Mouse (Mus musculus) ovary, postnatal 36 days (tissue): ENCODE measurements around the gene Wdr49.
"Not testable (repeated sequence)": the region's sequence is repeated elsewhere in the genome, so short reads cannot be mapped to it uniquely, and the experiment has no call there.

Experiments used
- DNase-seq: peaks from one replicate; pipeline ENCODE4 v3.0.0; 2022; ENCODE audit warnings: low spot score, mixed read lengths

Gene Wdr49

GRCm38 (mm10) chr3:75301072-75301471 lies 180.9 kb downstream of the Wdr49 start:
- no peak for DNase-seq

DNA sequence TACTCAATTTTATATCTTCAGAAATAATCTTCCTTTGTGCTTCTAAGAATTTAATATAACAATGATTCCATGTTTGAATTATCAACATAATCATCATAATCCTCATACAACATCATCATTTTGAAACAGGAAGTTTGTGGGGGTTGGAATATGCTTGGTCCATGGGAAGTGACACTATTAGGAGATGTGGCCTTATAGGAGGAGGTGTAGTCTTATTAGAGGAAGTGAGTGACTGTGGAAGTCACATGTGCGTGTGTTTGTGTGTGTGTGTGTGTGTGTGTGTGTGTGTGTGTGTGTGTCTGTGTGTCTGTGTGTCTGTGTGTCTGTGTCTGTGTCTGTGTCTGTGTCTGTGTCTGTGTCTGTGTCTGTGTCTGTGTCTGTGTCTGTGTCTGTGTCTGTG lies 182.5 kb downstream of the Wdr49 start:
- DNase-seq: not testable (repeated sequence)

GRCm38 (mm10) chr3:75297758-75298111 lies 184.2 kb downstream of the Wdr49 start:
- DNase-seq: no peak

DNA sequence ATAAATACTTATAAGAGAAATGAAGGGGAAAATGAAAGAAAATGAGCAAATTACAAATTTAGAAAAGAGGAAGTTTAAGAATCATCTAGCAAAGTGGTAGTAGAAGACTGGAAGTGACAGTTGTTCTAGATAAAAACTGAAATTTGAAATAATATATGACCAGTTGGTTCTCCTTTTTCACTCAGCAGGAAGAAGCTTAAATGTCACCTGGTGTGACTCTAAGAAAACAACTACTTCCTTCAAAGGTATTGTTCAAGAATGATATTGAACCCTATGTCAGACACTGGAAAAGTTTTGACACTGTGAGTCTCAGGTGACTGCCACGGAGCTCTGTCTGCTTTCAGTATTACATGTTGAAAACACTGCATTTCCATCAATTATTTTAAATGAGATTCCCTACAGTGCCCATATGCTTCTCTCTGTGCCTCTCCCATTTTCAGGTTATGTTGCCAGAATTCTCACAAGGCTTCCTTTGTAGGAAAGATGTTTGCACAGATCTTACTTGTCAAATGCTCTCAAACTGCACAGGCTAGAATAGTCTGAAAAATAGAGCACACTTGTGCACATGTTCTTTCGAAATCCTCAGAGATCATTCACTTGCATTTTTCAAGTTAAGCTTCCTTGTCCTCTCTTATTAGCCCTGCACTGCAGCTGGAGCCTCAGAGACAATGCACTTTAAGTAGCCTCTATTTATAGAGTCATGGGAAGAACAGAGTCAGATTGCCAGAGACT lies 184.8 kb downstream of the Wdr49 start:
- no peak for DNase-seq

DNA sequence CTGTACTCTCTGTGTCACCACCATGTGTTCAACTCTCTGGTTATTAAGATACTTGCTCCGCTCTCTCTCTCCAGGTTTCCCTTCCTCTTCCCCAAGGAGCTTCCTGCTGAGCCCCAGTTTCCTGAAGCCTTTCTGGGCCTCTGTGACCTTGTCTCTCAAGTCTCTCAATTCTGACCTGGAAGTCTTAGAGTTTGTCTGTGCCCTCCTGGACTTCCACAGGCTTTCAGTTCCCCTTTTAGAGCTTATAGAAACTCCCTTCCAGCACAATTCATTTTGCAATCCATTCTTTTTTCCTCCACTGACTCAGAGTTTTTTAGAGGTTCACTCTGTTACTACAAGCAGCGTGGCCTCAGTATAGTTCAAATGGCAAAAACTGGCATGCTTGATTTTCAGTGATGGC lies 188.7 kb downstream of the Wdr49 start:
- no peak for DNase-seq

DNA sequence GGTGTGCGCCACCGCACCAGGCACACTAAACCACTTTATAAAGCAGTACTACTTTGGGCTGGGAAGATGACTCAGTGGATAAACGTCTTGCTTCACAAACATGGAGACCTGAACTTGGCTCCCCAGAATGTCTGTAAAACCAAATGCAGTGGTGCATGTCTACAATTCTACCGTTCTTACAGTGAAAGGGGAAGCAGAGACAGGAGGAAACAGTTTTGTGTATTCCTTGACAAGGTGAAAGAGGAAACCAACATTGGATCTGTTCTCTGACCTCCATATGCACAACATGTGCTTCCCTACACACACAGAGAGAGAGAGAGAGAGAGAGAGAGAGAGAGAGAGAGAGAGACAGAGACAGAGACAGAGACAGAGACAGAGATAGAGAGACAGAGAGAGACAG lies 204.5 kb downstream of the Wdr49 start:
- no peak for DNase-seq

DNA sequence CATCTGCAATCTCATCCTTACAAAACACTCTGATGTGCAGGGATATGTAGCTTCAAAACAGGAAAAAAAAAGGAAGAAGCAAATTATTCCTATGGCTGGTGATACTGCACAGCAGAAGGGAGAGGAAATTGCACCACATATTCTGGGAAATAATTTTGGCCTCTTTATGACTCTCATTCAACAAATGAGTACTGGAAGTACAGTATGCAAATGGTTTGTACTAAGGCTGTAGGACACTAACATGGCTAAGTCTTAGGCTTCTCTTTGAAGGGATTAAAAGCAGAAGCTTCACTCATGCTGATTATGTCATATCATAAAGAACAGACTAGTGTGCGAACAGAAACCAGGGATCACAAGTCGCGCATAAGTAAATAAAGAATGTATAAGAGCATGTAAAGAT lies 205.4 kb downstream of the Wdr49 start:
- no peak for DNase-seq

DNA sequence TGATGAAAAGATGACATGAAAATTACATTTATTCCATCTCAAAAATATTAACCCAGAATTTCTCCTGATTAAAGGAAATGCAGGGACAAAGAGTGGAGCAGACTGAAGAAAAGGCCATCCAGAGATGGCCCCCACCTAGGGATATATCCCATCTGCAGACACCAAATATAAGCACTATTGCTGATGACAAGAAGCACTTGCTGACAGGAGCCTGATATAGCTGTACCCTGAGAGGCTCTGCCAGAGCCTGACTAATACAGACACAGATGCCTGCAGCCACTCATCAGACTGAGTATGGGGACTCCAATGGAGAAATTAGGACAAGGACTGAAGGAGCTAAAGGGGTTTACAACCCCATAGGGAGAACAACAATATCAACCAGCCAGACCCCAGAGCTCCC lies 206.8 kb downstream of the Wdr49 start:
- no peak for DNase-seq

GRCm38 (mm10) chr3:75269978-75270377 lies 212.0 kb downstream of the Wdr49 start, which contains the start of gene Serpini2:
TSS of gene Serpini2 (minus strand) at chr3:75270078.
- no peak for DNase-seq

DNA sequence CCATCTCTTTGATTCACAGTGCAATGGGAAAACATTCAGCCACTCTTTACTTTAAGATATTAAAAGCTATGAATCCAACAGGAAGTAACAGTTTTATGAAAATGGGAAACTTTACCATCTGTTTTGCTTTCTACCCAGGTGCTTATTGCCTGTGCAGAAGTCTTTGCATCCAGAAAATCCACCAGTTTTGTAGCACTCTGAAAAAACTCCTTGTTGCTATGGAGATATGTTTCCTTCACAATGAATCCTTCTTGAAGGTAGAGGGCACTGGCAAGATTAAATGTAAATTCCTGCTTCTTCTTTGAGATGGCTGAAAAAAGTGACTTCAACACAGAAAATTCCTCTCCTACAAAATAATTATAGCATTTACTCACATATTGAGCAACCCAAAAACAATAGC lies 222.6 kb downstream of the Wdr49 start:
- DNase-seq: no peak
